Mouse (Mus musculus) layer of hippocampus, postnatal 10 days (tissue): Measurements from ENCODE around the gene Hspbap1. TPM values are rescaled to one million over a fixed set of nuclear protein-coding genes. Genes with fewer than 3 reads are reported as not detected.

Source experiments
- DNase-seq, 2 experiments: peaks; one replicate each; pipeline ENCODE4 v3.0.0; 2021; ENCODE audit warnings: low spot score in 2 of 2
- total RNA-seq, 2 experiments: library from RNA; stranded (reverse); gene quantifications; 2 replicates each; pipeline ENCODE4 v1.2.3; 2021

The Hspbap1 gene
- total RNA-seq, 2 experiments from 2014 or later, result 6.8 TPM

DNA sequence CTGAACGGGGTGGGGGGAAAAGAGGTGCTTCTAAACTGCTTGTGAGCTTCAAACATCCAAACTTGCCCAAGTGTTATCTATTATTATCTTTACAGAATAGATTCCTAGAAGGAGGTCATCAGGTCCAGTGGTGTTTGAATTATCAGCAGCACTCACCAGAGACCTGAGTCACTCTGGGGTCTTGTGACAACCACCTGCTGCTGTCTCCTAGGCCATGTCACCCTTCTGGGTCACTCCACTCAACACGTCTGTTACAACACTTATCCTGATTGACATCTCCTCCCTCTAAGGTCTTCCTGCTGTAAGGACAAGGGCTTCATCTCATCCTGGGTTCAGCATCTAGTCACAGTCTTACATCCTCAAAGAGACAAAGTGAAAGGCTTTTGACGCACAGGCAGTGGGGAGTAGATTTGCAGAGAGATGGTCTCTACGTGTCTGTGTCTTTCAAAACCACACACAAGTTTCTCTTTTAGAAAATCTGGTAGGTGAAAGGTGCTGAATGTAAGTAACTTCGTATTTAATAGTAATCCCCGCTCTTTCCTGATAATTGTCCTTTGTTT lies 21.9 kb downstream of the Hspbap1 start:
- no peak for DNase-seq

- DNase-seq, result no peak
These were observed 32.0 kb downstream of the Hspbap1 start for GRCm38 (mm10) chr16:35802163-35802562.

DNA sequence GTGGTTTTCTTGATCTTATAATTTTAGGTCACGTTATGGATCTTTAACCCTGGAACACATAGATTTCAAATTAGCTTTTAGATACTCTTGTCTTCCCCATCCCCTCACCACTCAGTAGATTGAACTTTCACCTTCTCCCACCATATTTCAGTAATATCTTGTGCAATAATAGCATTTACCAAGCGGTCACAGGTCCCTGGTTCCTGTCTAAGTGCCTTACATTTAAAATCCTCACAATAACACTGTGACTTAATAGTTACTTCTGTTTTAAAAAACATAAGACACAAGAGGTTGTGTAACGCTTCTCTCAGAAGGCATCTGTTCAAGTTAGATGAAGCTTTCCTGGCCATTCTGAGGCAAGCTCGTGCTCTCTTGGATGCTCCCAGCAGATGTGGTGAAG lies 33.5 kb downstream of the Hspbap1 start:
- no peak for DNase-seq

- DNase-seq, result no peak
These were observed 36.9 kb downstream of the Hspbap1 start for GRCm38 (mm10) chr16:35806973-35807662.

DNA sequence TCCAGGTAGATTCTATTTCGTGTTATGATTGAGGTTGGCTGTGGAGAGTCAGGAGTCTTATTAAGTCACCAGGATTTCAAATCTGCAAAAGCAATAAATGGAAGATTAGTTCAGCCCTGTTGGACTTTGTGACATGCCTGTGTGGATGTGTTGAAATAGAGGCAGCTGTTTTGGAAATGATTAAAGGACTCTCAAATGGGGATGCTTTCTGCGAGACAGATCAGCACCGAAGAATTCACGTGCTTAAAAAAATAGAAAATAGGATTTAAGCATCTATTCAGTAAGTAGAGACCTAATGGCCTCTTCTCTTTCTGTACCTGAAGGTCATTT lies 37.5 kb downstream of the Hspbap1 start:
- DNase-seq, result no peak

DNA sequence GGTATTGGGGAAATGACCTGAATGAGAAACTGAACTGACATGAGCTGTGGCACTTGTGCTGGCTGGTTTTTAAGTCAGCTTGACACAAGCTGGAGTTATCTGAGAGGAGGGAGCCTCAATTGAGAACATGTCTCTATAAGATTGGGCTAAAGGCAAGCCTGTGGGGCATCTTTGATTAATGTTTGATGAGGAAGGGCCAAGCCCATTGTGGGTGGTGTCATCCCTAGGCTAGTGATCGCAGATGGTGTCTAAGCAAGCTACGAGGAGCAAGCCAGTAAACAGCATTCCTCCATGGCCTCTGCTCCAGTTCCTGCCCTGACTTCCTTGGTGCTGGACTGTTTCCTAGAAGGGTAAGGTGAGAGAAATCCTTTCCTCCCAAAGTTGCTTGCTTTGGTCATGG lies 38.7 kb downstream of the Hspbap1 start:
- DNase-seq, result no peak

GRCm38 (mm10) chr16:35813119-35813518 lies 42.9 kb downstream of the Hspbap1 start:
- no peak for DNase-seq

- peak; percentile 88 to 92 for DNase-seq
These were observed 47.3 kb downstream of the Hspbap1 start for GRCm38 (mm10) chr16:35817255-35818089.

GRCm38 (mm10) chr16:35829999-35830398 lies 59.8 kb downstream of the Hspbap1 start:
- DNase-seq, result peak in 1 of 2 experiments; percentile 29

DNA sequence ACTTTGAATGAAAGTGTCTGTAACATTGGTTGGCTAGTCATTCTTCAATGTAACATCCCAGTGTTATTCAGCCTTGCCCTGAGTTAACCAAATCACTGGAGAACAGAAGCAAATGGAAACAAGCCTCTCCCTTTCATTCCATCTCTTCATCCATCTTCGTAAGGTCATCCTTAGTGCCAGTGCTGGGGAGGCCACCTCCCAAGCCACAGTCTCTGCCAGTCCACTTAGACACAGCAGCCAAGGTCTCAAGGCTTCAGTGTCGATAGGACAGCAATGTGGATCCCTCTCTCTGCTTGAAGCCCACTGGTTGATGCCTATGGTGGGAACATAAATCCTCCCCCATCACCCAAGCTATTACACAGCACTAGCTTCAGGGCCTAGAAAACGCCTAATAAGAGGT lies 62.8 kb downstream of the Hspbap1 start:
- no peak for DNase-seq

DNA sequence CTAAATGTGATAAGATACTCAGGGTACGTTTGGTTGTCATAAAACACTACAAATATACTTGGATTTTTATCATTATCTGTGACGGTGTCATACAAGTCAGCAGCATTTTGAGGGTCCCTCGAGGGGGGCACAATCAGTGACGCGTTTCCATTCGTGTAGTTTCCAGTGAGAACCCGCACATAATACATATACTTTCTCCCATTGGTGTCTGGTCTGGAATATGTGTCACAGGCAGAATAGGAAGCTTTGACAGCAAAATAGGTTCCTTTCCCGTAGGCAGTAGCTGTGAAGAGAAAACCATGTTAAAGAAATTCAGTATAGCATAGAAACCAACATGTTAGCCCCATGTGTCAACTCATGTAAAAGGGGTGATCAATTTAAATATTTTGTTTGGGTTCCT lies 64.5 kb downstream of the Hspbap1 start:
- DNase-seq, result no peak

- DNase-seq, result peak; percentile 11 to 28
These were observed 69.5 kb downstream of the Hspbap1 start for GRCm38 (mm10) chr16:35839680-35840079.

GRCm38 (mm10) chr16:35847138-35847537 lies 77.0 kb downstream of the Hspbap1 start:
- DNase-seq, result no peak

GRCm38 (mm10) chr16:35855846-35856245 lies 85.7 kb downstream of the Hspbap1 start:
- DNase-seq, result no peak

- DNase-seq, result no peak
These were observed 86.6 kb downstream of the Hspbap1 start for GRCm38 (mm10) chr16:35856766-35857165.

- no peak for DNase-seq
These were observed 90.1 kb downstream of the Hspbap1 start for GRCm38 (mm10) chr16:35860236-35860635.

- DNase-seq, result no peak
These were observed 91.9 kb downstream of the Hspbap1 start for GRCm38 (mm10) chr16:35862057-35862456.

- no peak for DNase-seq
These were observed 97.6 kb downstream of the Hspbap1 start for GRCm38 (mm10) chr16:35867726-35868125.

DNA sequence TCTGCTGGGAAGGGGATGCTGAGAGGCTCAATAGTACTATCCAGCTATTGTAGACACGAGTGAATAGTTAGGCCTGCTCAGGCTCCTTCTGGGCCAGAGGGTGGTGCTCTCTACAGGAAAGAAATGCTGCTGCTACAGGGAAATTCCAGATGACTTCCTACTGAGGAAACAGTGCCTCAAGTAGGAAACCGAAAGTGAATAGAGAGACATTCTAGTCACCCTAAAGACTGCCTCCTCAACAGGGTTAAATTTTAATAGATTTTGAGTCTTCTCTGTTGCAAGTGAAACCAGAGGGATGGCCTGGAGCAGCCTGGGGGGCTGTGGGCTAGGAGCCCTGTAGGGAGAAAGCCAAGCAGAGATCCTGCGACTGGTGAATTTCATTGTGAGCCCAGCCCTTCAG lies 99.0 kb downstream of the Hspbap1 start:
- no peak for DNase-seq

GRCm38 (mm10) chr16:35869656-35870055 lies 99.5 kb downstream of the Hspbap1 start:
- DNase-seq, result no peak

DNA sequence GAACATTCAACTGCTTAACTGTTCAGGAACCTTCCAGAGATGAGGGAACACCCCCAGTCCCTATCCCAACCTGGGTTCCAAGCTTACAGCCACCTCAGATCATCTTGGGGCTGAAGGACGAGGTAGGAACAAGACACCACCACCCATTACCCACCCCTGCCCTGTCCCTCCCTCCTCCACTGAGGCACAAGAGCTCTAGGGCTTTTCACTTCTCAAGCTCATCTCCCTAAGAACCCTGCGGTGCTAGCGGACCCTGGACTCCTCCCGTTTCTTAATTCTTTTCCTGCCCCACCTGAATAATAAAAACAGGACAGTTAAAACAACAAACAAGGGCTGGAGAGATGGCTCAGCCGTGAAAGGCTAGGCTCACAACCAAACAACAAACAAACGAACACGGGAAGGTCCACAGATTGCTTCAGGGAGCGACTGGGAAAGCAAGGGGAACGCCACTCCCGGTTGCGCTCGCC lies 100.4 kb downstream of the Hspbap1 start:
- DNase-seq, result no peak
